Mouse (Mus musculus): ENCODE results near the gene B230307C23Rik.

- no peak for TF ChIP-seq CTCF (IDR thresholded peaks at IDR 0.05; ENCODE audit: control insufficient read depth, insufficient read depth, low read length)
- TF ChIP-seq POLR2A (IDR thresholded peaks at IDR 0.05; ENCODE audit: borderline replicate concordance, control insufficient read depth, low read depth, low read length): no peak
These were observed 44.3 kb upstream of the B230307C23Rik start for GRCm38 (mm10) chr16:97952801-97953200.

All from bone marrow, adult 2 months (tissue).